Mouse (Mus musculus): ENCODE measurements at regions not wholly inside any gene's neighbourhood (a gene's known extent, or its start where the extent isn't known, plus 50 kb on each side); places are given as distances from the start of the nearest gene placed in this dataset.
A peak's percentile ranks its signal among the peaks of the same experiment; 100 is the strongest.

GRCm38 (mm10) chr3:81482742-81483141 lies 446.5 kb downstream of the Pdgfc start:
- intact Hi-C loops (cut with DNase I) = no loop called here
- DNase-seq (ENCODE audit: extremely low spot score in 1 of 2, low spot score in 2 of 2) = no peak

- DNase-seq (ENCODE audit: extremely low spot score in 1 of 2, low spot score in 2 of 2) = no peak
- intact Hi-C loops (cut with DNase I) = no loop called here
These were observed 447.1 kb downstream of the Pdgfc start for GRCm38 (mm10) chr3:81483363-81483762.

DNA sequence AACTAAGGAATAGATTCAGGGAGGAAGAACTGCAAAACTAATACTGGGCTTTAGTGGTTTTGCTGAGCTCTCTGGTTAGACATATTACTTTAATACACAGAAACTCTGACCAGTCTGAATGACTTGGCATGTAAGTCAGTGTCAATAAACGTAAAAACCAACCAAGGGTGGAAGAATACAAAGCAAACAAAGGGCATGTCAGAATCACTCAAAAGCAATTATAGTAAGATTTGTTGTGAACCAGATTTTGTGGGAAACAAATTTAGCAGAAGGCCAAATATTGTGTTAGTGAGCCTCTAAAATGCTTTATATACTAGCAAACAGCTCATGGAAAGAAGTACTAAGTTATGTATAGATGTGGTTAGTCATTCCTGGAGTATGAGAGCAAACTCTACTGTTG lies 427.1 kb upstream of the Ctso start:
- intact Hi-C loops (cut with DNase I) = no loop called here

GRCm38 (mm10) chr3:81508611-81509010 lies 423.8 kb upstream of the Ctso start:
- intact Hi-C loops (cut with DNase I) = no loop called here
- DNase-seq (ENCODE audit: extremely low spot score in 1 of 2, low spot score in 2 of 2) = no peak

More for the DNA sequence above, 427.1 kb upstream of the Ctso start:
- no peak for DNase-seq (ENCODE audit: extremely low spot score in 1 of 2, low spot score in 2 of 2)

DNA sequence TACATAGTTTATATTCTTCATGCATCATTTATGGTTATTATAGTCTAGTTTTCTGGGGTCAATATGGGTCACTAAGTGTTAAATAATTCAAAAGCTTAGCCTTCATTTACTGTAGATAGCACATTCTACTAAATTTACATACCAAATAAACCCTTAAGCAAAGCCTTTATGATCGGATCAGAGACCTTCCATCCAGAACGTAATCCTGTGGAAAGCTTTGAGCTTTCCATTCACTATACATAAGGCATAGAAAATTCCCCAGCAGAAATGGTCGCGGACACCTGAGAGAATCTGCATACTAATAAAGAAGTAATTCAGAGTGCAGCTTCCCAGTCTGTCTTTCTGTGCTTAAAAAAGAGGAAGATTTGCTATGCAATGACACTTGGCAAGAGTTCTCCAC lies 410.6 kb upstream of the Ctso start:
- DNase-seq (ENCODE audit: extremely low spot score in 1 of 2, low spot score in 2 of 2) = no peak
- intact Hi-C loops (cut with DNase I) = no loop called here

GRCm38 (mm10) chr3:81530872-81531271 lies 401.5 kb upstream of the Ctso start:
- no peak for DNase-seq (ENCODE audit: extremely low spot score in 1 of 2, low spot score in 2 of 2)
- intact Hi-C loops (cut with DNase I) = no loop called here

DNA sequence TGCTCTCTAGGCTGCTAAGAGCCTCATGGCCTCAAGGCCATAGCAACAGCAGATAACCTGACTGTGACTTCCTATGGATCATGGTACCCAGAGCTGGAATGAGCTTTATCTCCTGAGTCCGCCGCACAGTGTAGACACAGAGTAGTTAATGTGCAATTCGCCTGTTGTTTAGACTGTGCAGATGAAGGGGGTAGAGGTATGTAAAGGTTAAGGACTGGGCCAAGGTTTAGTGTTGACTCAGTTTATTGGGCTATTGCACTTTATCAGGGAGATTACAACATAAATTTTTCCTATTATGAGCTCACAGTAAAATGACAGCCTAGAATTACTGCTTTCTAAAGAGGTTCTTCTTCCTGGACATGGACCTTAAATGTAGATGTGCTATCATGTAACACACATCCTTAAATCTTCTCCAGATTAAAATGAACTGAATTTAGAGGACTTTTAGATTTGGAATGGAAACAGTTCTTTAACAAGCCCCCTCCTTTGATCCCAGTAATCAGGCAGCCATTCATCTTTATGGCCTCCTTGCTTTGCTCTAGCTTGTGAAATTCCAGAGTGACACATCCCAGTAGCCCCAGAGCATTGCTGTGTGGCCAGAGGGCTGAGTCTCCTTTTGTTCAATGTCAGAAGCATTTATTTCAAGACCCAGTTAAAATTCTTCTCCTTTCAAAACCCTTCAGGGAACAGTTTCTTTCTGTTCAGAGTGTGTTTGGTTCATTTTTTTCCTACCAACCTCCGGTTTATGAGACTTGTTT lies 396.8 kb upstream of the Ctso start:
- DNase-seq (ENCODE audit: extremely low spot score in 1 of 2, low spot score in 2 of 2) = no peak
- intact Hi-C loops (cut with DNase I) = no loop called here

DNA sequence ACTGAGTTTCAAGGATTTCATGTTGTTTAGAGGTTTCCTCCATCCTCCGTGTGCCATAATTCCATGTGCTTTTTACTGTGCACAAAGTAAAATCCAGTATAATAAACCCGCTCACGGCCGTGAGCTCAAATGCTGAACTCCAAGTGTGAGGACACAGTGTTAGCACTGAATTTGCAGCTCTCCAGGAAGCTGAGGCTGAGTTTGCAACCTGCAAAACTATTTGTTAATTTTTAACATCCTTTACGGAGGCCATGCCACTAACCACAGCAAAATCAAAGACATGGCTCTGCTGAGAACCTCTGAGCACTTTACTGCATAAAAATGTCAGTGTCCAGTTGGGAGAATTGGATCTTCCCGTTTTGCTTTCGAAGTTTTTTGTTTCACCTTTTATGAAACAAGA lies 377.6 kb upstream of the Ctso start:
- no peak for DNase-seq (ENCODE audit: extremely low spot score in 1 of 2, low spot score in 2 of 2)
- intact Hi-C loops (cut with DNase I) = no loop called here

DNA sequence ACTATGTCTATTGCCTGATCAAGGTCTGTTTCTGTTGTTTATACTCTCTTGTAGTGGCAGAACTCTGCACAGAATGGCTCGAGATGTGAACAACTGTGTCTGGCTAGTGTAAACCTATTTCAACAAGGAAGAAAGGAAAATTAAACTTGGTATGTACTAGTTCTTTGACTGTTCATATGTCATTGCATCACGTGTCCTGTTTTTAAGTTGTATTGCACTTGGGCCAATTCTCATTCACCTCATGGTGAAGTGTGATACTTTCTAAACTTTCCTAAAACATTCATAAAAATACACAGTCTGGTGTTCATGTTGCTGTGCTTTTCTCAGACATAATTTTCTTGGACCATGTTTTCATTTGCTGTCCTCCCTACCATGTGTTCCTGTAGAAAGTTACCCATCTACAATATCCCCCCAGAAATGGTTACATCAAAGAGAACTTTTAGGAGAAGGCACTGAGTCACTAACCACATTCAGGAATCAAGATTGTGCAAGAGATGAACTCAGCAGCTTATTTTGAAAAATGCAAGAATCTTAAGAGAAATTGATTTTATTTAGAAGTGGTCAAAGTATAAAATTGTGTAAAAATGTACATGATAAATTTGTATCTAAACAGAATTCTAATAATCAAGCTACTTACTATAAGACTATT lies 369.7 kb upstream of the Ctso start:
- intact Hi-C loops (cut with DNase I) = no loop called here
- no peak for DNase-seq (ENCODE audit: extremely low spot score in 1 of 2, low spot score in 2 of 2)

DNA sequence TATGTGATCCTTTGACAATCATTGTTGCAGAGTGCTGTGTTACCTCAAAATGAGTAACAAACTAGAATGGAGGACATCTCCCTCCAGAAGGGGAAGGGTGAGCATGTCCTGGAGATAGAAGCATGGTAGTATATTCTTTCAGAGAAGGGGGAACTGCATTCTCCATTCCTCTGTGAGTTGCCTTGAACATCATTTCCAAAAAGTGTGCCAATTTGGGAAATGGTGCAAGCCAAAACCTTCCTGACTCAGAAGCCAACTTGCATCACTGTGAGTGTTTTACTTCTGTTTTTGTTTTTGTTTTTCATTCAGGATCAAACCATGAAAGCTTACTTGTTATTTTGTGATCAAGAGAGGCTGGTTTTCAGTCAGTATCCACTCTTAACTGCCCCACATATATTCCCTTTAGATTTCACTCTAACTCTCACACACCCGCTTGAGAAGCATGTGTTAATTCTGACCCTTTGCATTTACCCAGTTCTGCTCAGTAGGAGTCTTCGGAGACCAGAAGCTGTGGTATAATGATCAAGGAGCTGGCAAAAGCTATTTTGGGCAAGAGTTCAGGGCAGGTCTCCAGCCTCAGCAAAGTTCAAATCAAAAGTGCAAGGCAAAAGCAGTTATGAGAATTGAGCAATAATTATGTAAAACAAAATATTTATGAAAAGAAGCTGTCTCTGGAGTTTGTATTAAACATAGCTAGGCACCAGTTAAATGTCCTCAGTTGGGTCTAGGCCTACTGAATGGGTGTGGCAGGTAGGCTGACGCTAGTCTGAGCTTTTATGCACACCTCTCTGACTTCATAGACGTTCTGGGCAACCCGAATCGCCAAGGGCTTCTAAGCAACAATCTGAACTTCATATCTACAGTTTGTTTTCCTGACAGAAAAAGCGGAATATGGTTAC lies 368.3 kb upstream of the Ctso start:
- intact Hi-C loops (cut with DNase I) = no loop called here
- no peak for DNase-seq (ENCODE audit: extremely low spot score in 1 of 2, low spot score in 2 of 2)

GRCm38 (mm10) chr3:81564757-81565063 lies 367.7 kb upstream of the Ctso start:
- DNase-seq (ENCODE audit: extremely low spot score in 1 of 2, low spot score in 2 of 2) = no peak
- intact Hi-C loops (cut with DNase I) = no loop called here

DNA sequence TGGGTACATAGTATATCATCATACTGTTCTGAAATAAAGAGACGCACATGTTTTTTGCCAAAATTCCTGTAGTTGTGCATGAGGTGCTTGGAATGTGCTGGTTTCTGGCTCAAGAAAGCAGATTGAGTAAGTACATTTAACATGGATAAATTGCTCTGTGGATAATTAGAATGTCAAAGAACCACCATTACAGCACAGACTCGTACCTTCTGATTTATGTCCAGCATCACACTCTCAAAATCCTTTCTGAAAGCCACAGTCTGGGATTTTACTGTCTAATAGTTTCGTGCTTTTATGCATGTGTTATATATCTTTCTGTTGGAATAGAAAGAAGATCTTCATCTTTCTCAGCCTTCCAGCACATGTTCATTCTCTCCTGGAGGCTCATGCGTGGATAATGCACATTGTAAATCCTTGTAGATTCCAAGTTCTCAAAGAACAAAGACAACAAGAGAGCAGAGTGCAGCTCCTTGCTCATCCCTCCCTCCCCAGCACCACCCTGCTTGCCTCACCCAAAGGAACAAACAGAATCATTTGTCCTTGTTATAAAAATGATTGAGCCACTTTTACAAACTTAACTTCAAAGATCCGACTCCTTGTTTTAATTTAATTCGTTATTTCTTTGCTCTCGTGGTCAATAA lies 348.9 kb upstream of the Ctso start:
- intact Hi-C loops (cut with DNase I) = no loop called here
- no peak for DNase-seq (ENCODE audit: extremely low spot score in 1 of 2, low spot score in 2 of 2)

DNA sequence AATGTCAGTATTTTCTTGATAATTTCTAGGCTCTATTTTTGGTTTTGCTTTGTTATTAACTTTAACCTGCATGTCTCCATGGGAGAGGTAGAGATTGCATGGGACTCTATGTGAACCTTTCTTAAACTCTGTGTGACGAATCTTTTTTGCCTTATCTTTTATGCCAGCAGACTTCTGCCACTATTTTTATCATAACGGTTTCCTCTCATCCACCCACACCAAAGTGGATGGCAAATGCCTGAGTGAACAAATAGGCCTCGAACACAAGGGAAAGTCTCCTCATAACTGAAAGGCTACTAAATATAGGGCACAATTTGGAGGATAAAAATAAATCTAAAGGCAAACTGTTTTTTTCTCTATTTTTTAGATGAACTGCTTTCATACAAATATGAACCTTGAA lies 343.3 kb upstream of the Ctso start:
- DNase-seq (ENCODE audit: extremely low spot score in 1 of 2, low spot score in 2 of 2) = no peak
- intact Hi-C loops (cut with DNase I) = no loop called here

DNA sequence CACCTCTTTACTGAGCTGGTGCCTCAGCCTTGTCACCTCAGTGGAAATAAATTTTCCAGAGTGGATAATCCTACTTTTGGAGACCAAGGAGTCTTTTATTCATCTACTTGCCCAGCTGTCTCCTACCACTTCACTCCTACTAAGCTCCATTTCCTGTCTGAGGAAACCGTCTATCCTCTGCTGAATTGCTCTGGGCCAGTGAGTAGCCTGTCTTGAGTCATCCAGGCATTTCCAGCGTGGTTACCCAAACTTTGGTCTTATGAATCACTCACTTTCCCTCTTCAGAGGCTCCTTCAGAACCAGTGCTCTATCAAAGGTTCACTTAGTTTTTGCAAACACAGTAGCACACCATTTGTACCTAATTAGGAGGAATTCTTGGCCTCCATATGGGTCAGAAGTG lies 303.2 kb upstream of the Ctso start:
- DNase-seq (ENCODE audit: extremely low spot score in 1 of 2, low spot score in 2 of 2) = no peak
- intact Hi-C loops (cut with DNase I) = no loop called here

GRCm38 (mm10) chr3:81658490-81658889 lies 273.9 kb upstream of the Ctso start:
- no peak for DNase-seq (ENCODE audit: extremely low spot score in 1 of 2, low spot score in 2 of 2)
- intact Hi-C loops (cut with DNase I) = no loop called here

- no peak for DNase-seq (ENCODE audit: extremely low spot score in 1 of 2, low spot score in 2 of 2)
- intact Hi-C loops (cut with DNase I) = no loop called here
These were observed 270.8 kb upstream of the Ctso start for GRCm38 (mm10) chr3:81661620-81662019.

DNA sequence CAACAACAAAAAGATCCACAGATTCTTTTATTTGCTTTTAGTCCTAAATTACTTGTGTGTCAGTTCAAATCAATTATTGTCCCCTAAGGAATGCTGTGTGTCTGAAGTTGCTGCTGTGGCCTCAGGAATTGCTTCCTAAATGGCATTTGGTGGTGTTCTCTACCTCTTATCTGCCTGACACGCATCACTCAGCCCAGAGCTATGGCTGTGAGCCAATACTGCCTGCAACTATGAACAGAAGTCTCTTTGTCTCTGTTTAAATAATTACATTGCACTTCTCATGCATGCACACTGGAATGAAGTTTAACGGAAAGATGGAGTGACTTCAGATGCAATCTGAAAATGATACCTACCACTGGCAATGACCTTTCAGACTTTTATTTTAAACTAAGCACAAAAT lies 266.1 kb upstream of the Ctso start:
- no peak for DNase-seq (ENCODE audit: extremely low spot score in 1 of 2, low spot score in 2 of 2)
- intact Hi-C loops (cut with DNase I) = no loop called here

DNA sequence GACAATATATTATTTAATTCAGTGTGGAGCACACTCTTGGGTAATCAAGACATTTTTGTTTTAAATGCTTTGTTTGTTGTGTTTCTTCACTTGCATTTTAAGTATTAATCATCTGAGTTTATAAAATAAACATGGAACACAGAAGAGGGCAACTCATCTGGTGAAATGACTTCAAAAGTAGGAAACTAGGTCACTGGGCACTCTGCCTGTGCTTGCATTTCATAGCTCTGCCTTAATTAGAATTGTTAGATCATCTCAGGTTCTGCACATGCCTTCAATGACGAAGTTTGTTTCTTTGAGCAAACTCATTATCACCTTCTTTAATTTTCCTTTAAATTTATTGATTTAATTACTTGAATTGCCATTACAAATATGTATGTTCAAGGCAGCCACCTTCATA lies 255.8 kb upstream of the Ctso start:
- no peak for DNase-seq (ENCODE audit: extremely low spot score in 1 of 2, low spot score in 2 of 2)
- intact Hi-C loops (cut with DNase I) = no loop called here

- peak in 1 of 2 experiments; percentile 35 for DNase-seq (ENCODE audit: extremely low spot score in 1 of 2, low spot score in 2 of 2)
- intact Hi-C loops (cut with DNase I) = no loop called here
These were observed 230.3 kb upstream of the Ctso start for GRCm38 (mm10) chr3:81701974-81702697.

Measured in left cerebral cortex, postnatal 10 days (tissue).